Mouse (Mus musculus): ENCODE results near the gene Cpsf2. TPM values are rescaled to one million over a fixed set of nuclear protein-coding genes. Genes with fewer than 3 reads are reported as not detected.

Cpsf2 gene
- polyA plus RNA-seq, 1 experiment from 2014 or later = 26.2 TPM

- whole genome bisulfite sequencing = 81% methylated on average over 6 of the region's 6 CpGs
- no peaks in the 10 kb centered on the region for H3K9me3 ChIP-seq (replicated peaks)
These were observed 39.3 kb downstream of the Cpsf2 start for GRCm38 (mm10) chr12:102015127-102015526.

GRCm38 (mm10) chr12:102021923-102022322, 46.1 kb downstream of the Cpsf2 start:
- Histone ChIP-seq H3K4me3 (no peak overlapping the region), H3K36me3 (no peaks in the 10 kb centered on the region), H3K9ac (no peak overlapping the region), H3K4me2 (no peak overlapping the region), H3K9me3 (replicated peaks) (peaks cover 4% of the 10 kb centered on the region; the same call in 1 of the 2 replicates), H3K27me3 (replicated peaks) (no peaks in the 10 kb centered on the region), H3K27ac (ENCODE audit: poor library complexity, severe bottlenecking) (no peak overlapping the region), H3K4me1 (replicated peaks) (no peaks in the 10 kb centered on the region)
- WGBS = 86% methylated on average over 6 of the region's 6 CpGs
- no peak for ATAC-seq (ENCODE audit: insufficient number of reproducible peaks, low FRiP score)

More at GRCm38 (mm10) chr12:102015127-102015526, 39.3 kb downstream of the Cpsf2 start:
- ATAC-seq (ENCODE audit: insufficient number of reproducible peaks, low FRiP score) = no peak
- Histone ChIP-seq H3K4me3 (no peak overlapping the region), H3K27ac (ENCODE audit: poor library complexity, severe bottlenecking) (no peak overlapping the region), H3K36me3 (no peaks in the 10 kb centered on the region), H3K4me1 (replicated peaks) (no peaks in the 10 kb centered on the region), H3K27me3 (replicated peaks) (no peaks in the 10 kb centered on the region), H3K4me2 (no peak overlapping the region), H3K9ac (no peak overlapping the region)

GRCm38 (mm10) chr12:102029184-102029583, 53.4 kb downstream of the Cpsf2 start:
- H3K4me1 ChIP-seq (replicated peaks) = no peaks in the 10 kb centered on the region
- no peak for ATAC-seq (ENCODE audit: insufficient number of reproducible peaks, low FRiP score)
- no peaks in the 10 kb centered on the region for H3K36me3 ChIP-seq
- 47% methylated on average over 7 of the region's 7 CpGs for WGBS
- H3K9me3 ChIP-seq (replicated peaks) = peaks cover 4% of the 10 kb centered on the region; the same call in 1 of the 2 replicates
- H3K27me3 ChIP-seq (replicated peaks) = no peaks in the 10 kb centered on the region
- no peak overlapping the region for H3K9ac ChIP-seq
- H3K27ac ChIP-seq (ENCODE audit: poor library complexity, severe bottlenecking) = no peak overlapping the region
- H3K4me2 ChIP-seq = no peak overlapping the region
- H3K4me3 ChIP-seq = no peak overlapping the region

GRCm38 (mm10) chr12:102029892-102030446, 54.2 kb downstream of the Cpsf2 start:
- H3K9me3 ChIP-seq (replicated peaks) = peaks cover 4% of the 10 kb centered on the region; the same call in 1 of the 2 replicates
- no peaks in the 10 kb centered on the region for H3K27me3 ChIP-seq (replicated peaks)
- H3K27ac ChIP-seq (ENCODE audit: poor library complexity, severe bottlenecking) = no peak overlapping the region
- no peak for ATAC-seq (ENCODE audit: insufficient number of reproducible peaks, low FRiP score)
- H3K36me3 ChIP-seq = no peaks in the 10 kb centered on the region
- no peak overlapping the region for H3K4me3 ChIP-seq
- no peak overlapping the region for H3K4me2 ChIP-seq
- 35% methylated on average over 4 of the region's 4 CpGs for WGBS
- no peaks in the 10 kb centered on the region for H3K4me1 ChIP-seq (replicated peaks)
- no peak overlapping the region for H3K9ac ChIP-seq

- H3K9me3 ChIP-seq (replicated peaks) = peaks cover 5% of the 10 kb centered on the region; the same call in 1 of the 2 replicates
- H3K4me2 ChIP-seq = no peak overlapping the region
- no peak for ATAC-seq (ENCODE audit: insufficient number of reproducible peaks, low FRiP score)
- no peak overlapping the region for H3K4me3 ChIP-seq
- H3K4me1 ChIP-seq (replicated peaks) = peaks cover 15% of the 10 kb centered on the region
- H3K9ac ChIP-seq = no peak overlapping the region
- H3K27me3 ChIP-seq (replicated peaks) = no peaks in the 10 kb centered on the region
- 78% methylated on average over 4 of the region's 4 CpGs for WGBS
- no peaks in the 10 kb centered on the region for H3K36me3 ChIP-seq
- H3K27ac ChIP-seq (ENCODE audit: poor library complexity, severe bottlenecking) = no peak overlapping the region
These were observed 59.1 kb downstream of the Cpsf2 start for GRCm38 (mm10) chr12:102034934-102035333.

GRCm38 (mm10) chr12:102039861-102040260, 64.1 kb downstream of the Cpsf2 start:
- no peak for ATAC-seq (ENCODE audit: insufficient number of reproducible peaks, low FRiP score)
- WGBS = 70% methylated on average over 2 of the region's 2 CpGs
- no peaks in the 10 kb centered on the region for H3K27me3 ChIP-seq (replicated peaks)
- H3K4me1 ChIP-seq (replicated peaks) = peaks cover 60% of the 10 kb centered on the region
- no peak overlapping the region for H3K4me2 ChIP-seq
- H3K36me3 ChIP-seq = no peaks in the 10 kb centered on the region
- no peak overlapping the region for H3K9ac ChIP-seq
- no peak overlapping the region for H3K4me3 ChIP-seq
- H3K27ac ChIP-seq (ENCODE audit: poor library complexity, severe bottlenecking) = peak overlapping the region; percentile 62; the same call in 1 of the 2 replicates
- peaks cover 5% of the 10 kb centered on the region; the same call in 1 of the 2 replicates for H3K9me3 ChIP-seq (replicated peaks)

- no peaks in the 10 kb centered on the region for H3K36me3 ChIP-seq
- no peaks in the 10 kb centered on the region for H3K27me3 ChIP-seq (replicated peaks)
- H3K9me3 ChIP-seq (replicated peaks) = no peaks in the 10 kb centered on the region
- no peak overlapping the region for H3K4me3 ChIP-seq
- H3K4me2 ChIP-seq = no peak overlapping the region
- no peak overlapping the region for H3K27ac ChIP-seq (ENCODE audit: poor library complexity, severe bottlenecking)
- ATAC-seq (ENCODE audit: insufficient number of reproducible peaks, low FRiP score) = no peak
- WGBS = 37% methylated on average over 2 of the region's 2 CpGs
- no peak overlapping the region for H3K9ac ChIP-seq
- H3K4me1 ChIP-seq (replicated peaks) = peaks cover 63% of the 10 kb centered on the region
These were observed 65.9 kb downstream of the Cpsf2 start for GRCm38 (mm10) chr12:102041699-102042098.

GRCm38 (mm10) chr12:102042247-102042646, 66.5 kb downstream of the Cpsf2 start:
- Histone ChIP-seq H3K4me2 (no peak overlapping the region), H3K9ac (no peak overlapping the region), H3K9me3 (replicated peaks) (no peaks in the 10 kb centered on the region), H3K36me3 (no peaks in the 10 kb centered on the region), H3K4me3 (no peak overlapping the region), H3K27me3 (replicated peaks) (no peaks in the 10 kb centered on the region), H3K4me1 (replicated peaks) (peaks cover 63% of the 10 kb centered on the region), H3K27ac (ENCODE audit: poor library complexity, severe bottlenecking) (no peak overlapping the region)
- ATAC-seq (ENCODE audit: insufficient number of reproducible peaks, low FRiP score) = no peak
- 44% methylated on average over 7 of the region's 7 CpGs for WGBS

- 27% methylated on average over 5 of the region's 5 CpGs for WGBS
These were observed 68.1 kb downstream of the Cpsf2 start for GRCm38 (mm10) chr12:102043840-102044239.

GRCm38 (mm10) chr12:102054155-102054554, 78.4 kb downstream of the Cpsf2 start:
- Histone ChIP-seq H3K4me1 (replicated peaks) (no peaks in the 10 kb centered on the region), H3K27ac (ENCODE audit: poor library complexity, severe bottlenecking) (no peak overlapping the region), H3K9me3 (replicated peaks) (no peaks in the 10 kb centered on the region), H3K9ac (no peak overlapping the region), H3K4me3 (no peak overlapping the region), H3K36me3 (no peaks in the 10 kb centered on the region), H3K27me3 (replicated peaks) (no peaks in the 10 kb centered on the region), H3K4me2 (no peak overlapping the region)
- no peak for ATAC-seq (ENCODE audit: insufficient number of reproducible peaks, low FRiP score)
- 83% methylated on average over 4 of the region's 4 CpGs for WGBS

More at GRCm38 (mm10) chr12:102043840-102044239, 68.1 kb downstream of the Cpsf2 start:
- H3K9ac ChIP-seq = no peak overlapping the region
- no peaks in the 10 kb centered on the region for H3K9me3 ChIP-seq (replicated peaks)
- peaks cover 58% of the 10 kb centered on the region for H3K4me1 ChIP-seq (replicated peaks)
- H3K36me3 ChIP-seq = no peaks in the 10 kb centered on the region
- H3K27me3 ChIP-seq (replicated peaks) = no peaks in the 10 kb centered on the region
- H3K27ac ChIP-seq (ENCODE audit: poor library complexity, severe bottlenecking) = peak overlapping the region; percentile 24; the same call in 1 of the 2 replicates
- no peak overlapping the region for H3K4me2 ChIP-seq
- H3K4me3 ChIP-seq = no peak overlapping the region
- peak; percentile 59; the same call in 1 of the 2 replicates for ATAC-seq (ENCODE audit: insufficient number of reproducible peaks, low FRiP score)

GRCm38 (mm10) chr12:102055758-102056157, 80.0 kb downstream of the Cpsf2 start:
- Histone ChIP-seq H3K9ac (no peak overlapping the region), H3K4me2 (no peak overlapping the region), H3K36me3 (no peaks in the 10 kb centered on the region), H3K4me1 (replicated peaks) (0 out of 2 replicates have a peak, but pooled peaks cover 1% of the 10 kb centered on the region), H3K4me3 (no peak overlapping the region), H3K9me3 (replicated peaks) (no peaks in the 10 kb centered on the region), H3K27ac (ENCODE audit: poor library complexity, severe bottlenecking) (no peak overlapping the region), H3K27me3 (replicated peaks) (no peaks in the 10 kb centered on the region)
- 86% methylated on average over 10 of the region's 10 CpGs for WGBS
- no peak for ATAC-seq (ENCODE audit: insufficient number of reproducible peaks, low FRiP score)

All from heart, embryonic 12.5 days (tissue).